ENCODE assay signal across 10 mouse cellular contexts in the genomic region with DNA sequence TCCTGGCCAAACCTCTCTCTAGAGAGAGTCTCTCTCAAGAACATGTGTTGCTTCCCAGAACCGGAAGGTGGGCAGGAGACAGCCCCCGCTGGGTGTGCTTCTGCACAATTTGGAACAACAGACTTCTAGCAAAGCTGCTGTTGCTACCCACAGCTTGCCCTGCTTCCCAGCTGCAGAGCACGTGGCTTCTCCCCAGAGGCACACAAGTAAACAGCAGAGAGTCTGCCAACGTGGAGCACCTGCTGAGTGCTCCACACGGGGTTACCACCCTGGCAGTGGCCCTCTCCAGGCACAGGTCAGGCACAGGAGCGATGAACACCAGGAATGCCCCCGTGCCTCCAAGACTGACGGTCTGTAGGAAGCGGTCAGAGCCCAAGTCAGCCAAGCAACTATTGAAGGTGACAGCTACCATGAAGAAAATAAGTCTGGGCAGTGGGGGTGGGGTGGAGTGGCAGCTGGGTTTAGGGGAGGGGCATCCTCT. TPM values are rescaled to one million over a fixed set of nuclear protein-coding genes. Genes with fewer than 3 reads are reported as not detected.
DNase-seq lines count a peak whose midpoint lies in the region; ATAC-seq lines count a peak whose summit lies in the region.
"Had no signal": no experiment of that assay in that cellular context is flagged by ENCODE, and none has a peak within 500 bp of the region (broad histone marks: within the 10 kb centered on the region; RNA-seq: fewer than 3 reads in every experiment).

No protein-coding gene starts in this region.

- 0 out of 2 replicates have a peak, but pooled peaks cover 3% of the 10 kb centered on the region for H3K4me1 ChIP-seq in neural tube, embryonic 11.5 days (ENCODE audit: control insufficient read depth, insufficient read depth, low read length)
- H3K4me1 ChIP-seq in neural tube, embryonic 15.5 days, result peaks cover 4% of the 10 kb centered on the region; the same call in 1 of the 2 replicates
- peaks cover 36% of the 10 kb centered on the region for H3K4me1 ChIP-seq in heart, embryonic 11.5 days (ENCODE audit: control insufficient read depth, insufficient read depth, low read length)
- H3K4me1 ChIP-seq: limb, embryonic 15.5 days had no signal

- H3K4me3 ChIP-seq in neural tube, embryonic 11.5 days (ENCODE audit: low read depth, low read length), result no peak overlapping the region
- H3K4me3 ChIP-seq in neural tube, embryonic 15.5 days (replicated peaks), result no peak overlapping the region
- H3K4me3 ChIP-seq in heart, embryonic 11.5 days (ENCODE audit: low read depth, low read length), result no peak overlapping the region
- H3K4me3 ChIP-seq: limb, embryonic 15.5 days had no signal

- ATAC-seq in neural tube, embryonic 11.5 days (ENCODE audit: insufficient read depth, low FRiP score, low TSS enrichment), result no peak
- no peak for ATAC-seq in neural tube, embryonic 15.5 days (ENCODE audit: low FRiP score)
- no peak for ATAC-seq in heart, embryonic 11.5 days (replicated peaks; ENCODE audit: insufficient number of reproducible peaks, low FRiP score, low TSS enrichment)

- H3K9me3 ChIP-seq in neural tube, embryonic 11.5 days (ENCODE audit: control insufficient read depth, low read length), result no peaks in the 10 kb centered on the region
- no peaks in the 10 kb centered on the region for H3K9me3 ChIP-seq in neural tube, embryonic 15.5 days (replicated peaks)
- no peaks in the 10 kb centered on the region for H3K9me3 ChIP-seq in heart, embryonic 11.5 days (replicated peaks; ENCODE audit: control insufficient read depth, low read length)
- H3K9me3 ChIP-seq: limb, embryonic 15.5 days had no signal

- WGBS in neural tube, embryonic 11.5 days, result 58% methylated on average over 9 of the region's 9 CpGs
- 54% methylated on average over 9 of the region's 9 CpGs for WGBS in neural tube, embryonic 15.5 days
- WGBS in heart, embryonic 11.5 days (ENCODE audit: insufficient replicate concordance), result 60% methylated on average over 9 of the region's 9 CpGs

- intact Hi-C loops in left cerebral cortex, postnatal 36 days (cut with DNase I), result no loop called here

- no peak overlapping the region for H3K27ac ChIP-seq in neural tube, embryonic 11.5 days (ENCODE audit: low read depth, low read length)
- no peak overlapping the region for H3K27ac ChIP-seq in neural tube, embryonic 15.5 days (replicated peaks)
- H3K27ac ChIP-seq in heart, embryonic 11.5 days (ENCODE audit: low read depth, low read length), result no peak overlapping the region
- H3K27ac ChIP-seq: limb, embryonic 15.5 days had no signal

- H3K36me3 ChIP-seq in neural tube, embryonic 11.5 days (ENCODE audit: control insufficient read depth, insufficient read depth, low read length), result no peaks in the 10 kb centered on the region
- no peaks in the 10 kb centered on the region for H3K36me3 ChIP-seq in neural tube, embryonic 15.5 days
- H3K36me3 ChIP-seq in heart, embryonic 11.5 days (ENCODE audit: control insufficient read depth, insufficient read depth, low read length), result no peaks in the 10 kb centered on the region
- H3K36me3 ChIP-seq: limb, embryonic 15.5 days had no signal

- H3K4me2 ChIP-seq in neural tube, embryonic 11.5 days (ENCODE audit: low read depth), result no peak overlapping the region
- no peak overlapping the region for H3K4me2 ChIP-seq in neural tube, embryonic 15.5 days
- no peak overlapping the region for H3K4me2 ChIP-seq in heart, embryonic 11.5 days
- H3K4me2 ChIP-seq: limb, embryonic 15.5 days had no signal

- DNase-seq in cerebellum, adult 9-10 months, result peak; percentile 65
- no peak for DNase-seq in cerebellum, adult 11 months
- DNase-seq in neural tube, embryonic 11.5 days (ENCODE audit: low spot score), result peak; percentile 11
- peak; percentile 66 to 71 for DNase-seq in left cerebral cortex, postnatal 36 days (ENCODE audit: low spot score in 2 of 2)
- peak; percentile 82 to 91 for DNase-seq in thymus, postnatal 36 days
- no peak for DNase-seq in adrenal gland, adult 18-20 months (ENCODE audit: low spot score in 2 of 2)
- DNase-seq: heart, adult 18-20 months had no signal

- H3K9ac ChIP-seq in neural tube, embryonic 11.5 days (ENCODE audit: low read length), result no peak overlapping the region
- no peak overlapping the region for H3K9ac ChIP-seq in neural tube, embryonic 15.5 days (replicated peaks)
- no peak overlapping the region for H3K9ac ChIP-seq in heart, embryonic 11.5 days (ENCODE audit: low read depth, low read length)
- H3K9ac ChIP-seq: limb, embryonic 15.5 days had no signal

- no peaks in the 10 kb centered on the region for H3K27me3 ChIP-seq in neural tube, embryonic 11.5 days (ENCODE audit: control insufficient read depth, insufficient read depth, low read length)
- H3K27me3 ChIP-seq in neural tube, embryonic 15.5 days (replicated peaks), result no peaks in the 10 kb centered on the region
- H3K27me3 ChIP-seq in heart, embryonic 11.5 days (ENCODE audit: control insufficient read depth, insufficient read depth, low read length), result no peaks in the 10 kb centered on the region
- H3K27me3 ChIP-seq: limb, embryonic 15.5 days had no signal

RNA-seq across cellular contexts. Expression of gene Dusp5, which starts 26.0 kb away (rescaled TPM):
- 5.0 and 5.4 TPM in 2 replicates for polyA plus RNA-seq in neural tube, embryonic 11.5 days (2014; fragmentation: Nextera tagmentation; extraction: Ambion mirVana)
- polyA plus RNA-seq in neural tube, embryonic 15.5 days (2015; fragmentation: Nextera tagmentation; extraction: Ambion mirVana), result 3.8 and 6.5 TPM in 2 replicates
- 10 to 100 TPM in 1 of 2 experiments, 1 to 10 TPM in 1; 7.7 to 13.0 TPM for total RNA-seq in left cerebral cortex, postnatal 36 days (2021)
- 10 to 100 TPM in 1 of 2 experiments, 1 to 10 TPM in 1; 6.5 to 13.6 TPM for total RNA-seq in adrenal gland, adult 18-20 months (2021)
- 9.2 and 9.4 TPM in 2 replicates for polyA plus RNA-seq in heart, embryonic 11.5 days (2014; fragmentation: Nextera tagmentation; extraction: Ambion mirVana)

Comparison
In these comparisons a context has a peak if more than half of its experiments do, and no peak if none do; other contexts are left out.
1. DNase-seq: peak in cerebellum, adult 9-10 months (single experiment), neural tube, embryonic 11.5 days (single experiment), left cerebral cortex, postnatal 36 days (2 of 2) and thymus, postnatal 36 days (2 of 2); none in cerebellum, adult 11 months (single experiment) and adrenal gland, adult 18-20 months (0 of 2).